Mouse (Mus musculus): ENCODE results near the gene Elf1.
A peak's percentile ranks its signal among the peaks of the same experiment; 100 is the strongest.
"Not testable (repeated sequence)": the region's sequence is repeated elsewhere in the genome, so short reads cannot be mapped to it uniquely, and the experiment has no call there.

Elf1 gene

GRCm38 (mm10) chr14:79521471-79522117, 40.6 kb downstream of the Elf1 start:
- DNase-seq (ENCODE audit: low spot score) = peak; percentile 51

- DNase-seq (ENCODE audit: low spot score) = no peak
Measured at GRCm38 (mm10) chr14:79522387-79522786, 41.4 kb downstream of the Elf1 start.

GRCm38 (mm10) chr14:79526106-79526505, 45.1 kb downstream of the Elf1 start:
- peak; percentile 69 for DNase-seq (ENCODE audit: low spot score)

GRCm38 (mm10) chr14:79527704-79528103, 46.7 kb downstream of the Elf1 start:
- DNase-seq (ENCODE audit: low spot score) = no peak

GRCm38 (mm10) chr14:79529581-79530554, 48.9 kb downstream of the Elf1 start:
- peak; percentile 83 for DNase-seq (ENCODE audit: low spot score)

- no peak for DNase-seq (ENCODE audit: low spot score)
Measured at GRCm38 (mm10) chr14:79530761-79531160, 49.8 kb downstream of the Elf1 start.

- peak; percentile 84 for DNase-seq (ENCODE audit: low spot score)
Measured at GRCm38 (mm10) chr14:79532036-79532776, 51.2 kb downstream of the Elf1 start.

- no peak for DNase-seq (ENCODE audit: low spot score)
Measured at GRCm38 (mm10) chr14:79533350-79533749, 52.4 kb downstream of the Elf1 start.

GRCm38 (mm10) chr14:79534206-79534605, 53.2 kb downstream of the Elf1 start:
- DNase-seq (ENCODE audit: low spot score) = no peak

GRCm38 (mm10) chr14:79534656-79535055, 53.7 kb downstream of the Elf1 start:
- DNase-seq (ENCODE audit: low spot score) = not testable (repeated sequence)

GRCm38 (mm10) chr14:79535318-79535717, 54.3 kb downstream of the Elf1 start:
- peak; percentile 71 for DNase-seq (ENCODE audit: low spot score)

GRCm38 (mm10) chr14:79536011-79536410, 55.0 kb downstream of the Elf1 start:
- DNase-seq (ENCODE audit: low spot score) = no peak

GRCm38 (mm10) chr14:79536837-79537236, 55.8 kb downstream of the Elf1 start:
- no peak for DNase-seq (ENCODE audit: low spot score)

GRCm38 (mm10) chr14:79537463-79537862, 56.5 kb downstream of the Elf1 start:
- DNase-seq (ENCODE audit: low spot score) = peak; percentile 95

- no peak for DNase-seq (ENCODE audit: low spot score)
Measured at GRCm38 (mm10) chr14:79537921-79538320, 56.9 kb downstream of the Elf1 start.

GRCm38 (mm10) chr14:79541606-79542005, 60.6 kb downstream of the Elf1 start:
- peak; percentile 47 for DNase-seq (ENCODE audit: low spot score)

GRCm38 (mm10) chr14:79549343-79549742, 68.3 kb downstream of the Elf1 start:
- DNase-seq (ENCODE audit: low spot score) = no peak

- no peak for DNase-seq (ENCODE audit: low spot score)
Measured at GRCm38 (mm10) chr14:79551929-79552328, 70.9 kb downstream of the Elf1 start.

GRCm38 (mm10) chr14:79552854-79553253, 71.9 kb downstream of the Elf1 start:
- DNase-seq (ENCODE audit: low spot score) = no peak

- no peak for DNase-seq (ENCODE audit: low spot score)
Measured at GRCm38 (mm10) chr14:79557796-79558195, 76.8 kb downstream of the Elf1 start.

- DNase-seq (ENCODE audit: low spot score) = peak; percentile 58
Measured at GRCm38 (mm10) chr14:79562745-79563144, 81.8 kb downstream of the Elf1 start.

- no peak for DNase-seq (ENCODE audit: low spot score)
Measured at GRCm38 (mm10) chr14:79564784-79565183, 83.8 kb downstream of the Elf1 start.
